Mouse (Mus musculus): Measurements from ENCODE around the gene Fam69b.

Gene Fam69b

DNA sequence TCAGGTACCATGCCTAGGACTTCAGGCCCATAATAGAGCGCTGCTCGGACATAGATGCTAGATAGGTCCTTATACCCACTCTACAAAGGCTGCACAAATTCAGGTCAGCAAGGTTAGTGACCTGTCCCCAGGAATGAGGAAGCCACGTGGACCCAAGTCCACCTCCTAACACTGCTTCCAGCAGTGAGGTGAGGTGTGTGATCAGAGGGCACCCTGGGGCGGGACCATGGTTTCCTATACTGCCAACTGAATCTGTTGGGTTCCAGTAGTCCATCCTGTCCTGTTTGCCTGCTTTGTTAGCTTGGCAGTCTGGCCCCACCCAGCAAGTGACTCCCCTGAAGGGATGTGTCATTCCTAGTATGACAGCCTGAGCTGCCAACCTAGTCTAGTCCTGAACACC lies 28.3 kb upstream of the Fam69b start:
- peak; percentile 55 to 59 for DNase-seq

- DNase-seq: no peak
Measured at GRCm38 (mm10) chr2:26600664-26601063, 27.6 kb upstream of the Fam69b start.

- no peak for DNase-seq
Measured at GRCm38 (mm10) chr2:26601595-26601994, 26.7 kb upstream of the Fam69b start.

DNA sequence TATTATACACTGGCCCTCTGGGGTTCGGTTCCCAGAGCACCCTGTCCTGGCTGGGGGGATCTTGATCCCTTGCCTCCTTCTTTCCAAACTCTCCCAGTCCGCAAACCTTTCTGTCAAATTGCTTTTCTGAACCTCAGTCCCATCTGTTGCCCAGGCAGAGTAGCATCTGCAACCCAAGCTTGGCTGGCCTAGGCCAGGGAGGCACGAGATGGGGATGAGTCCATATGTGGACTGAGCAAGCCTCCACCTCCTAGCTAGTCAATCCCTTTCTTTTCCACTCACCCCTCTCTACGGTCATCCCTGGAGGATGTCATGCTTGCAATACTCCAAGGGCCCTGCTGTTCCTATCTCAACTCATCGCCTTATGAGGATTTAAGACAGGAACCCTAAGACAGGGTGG lies 25.6 kb upstream of the Fam69b start:
- DNase-seq: no peak

- DNase-seq: no peak
Measured at GRCm38 (mm10) chr2:26603159-26603558, 25.1 kb upstream of the Fam69b start.

DNA sequence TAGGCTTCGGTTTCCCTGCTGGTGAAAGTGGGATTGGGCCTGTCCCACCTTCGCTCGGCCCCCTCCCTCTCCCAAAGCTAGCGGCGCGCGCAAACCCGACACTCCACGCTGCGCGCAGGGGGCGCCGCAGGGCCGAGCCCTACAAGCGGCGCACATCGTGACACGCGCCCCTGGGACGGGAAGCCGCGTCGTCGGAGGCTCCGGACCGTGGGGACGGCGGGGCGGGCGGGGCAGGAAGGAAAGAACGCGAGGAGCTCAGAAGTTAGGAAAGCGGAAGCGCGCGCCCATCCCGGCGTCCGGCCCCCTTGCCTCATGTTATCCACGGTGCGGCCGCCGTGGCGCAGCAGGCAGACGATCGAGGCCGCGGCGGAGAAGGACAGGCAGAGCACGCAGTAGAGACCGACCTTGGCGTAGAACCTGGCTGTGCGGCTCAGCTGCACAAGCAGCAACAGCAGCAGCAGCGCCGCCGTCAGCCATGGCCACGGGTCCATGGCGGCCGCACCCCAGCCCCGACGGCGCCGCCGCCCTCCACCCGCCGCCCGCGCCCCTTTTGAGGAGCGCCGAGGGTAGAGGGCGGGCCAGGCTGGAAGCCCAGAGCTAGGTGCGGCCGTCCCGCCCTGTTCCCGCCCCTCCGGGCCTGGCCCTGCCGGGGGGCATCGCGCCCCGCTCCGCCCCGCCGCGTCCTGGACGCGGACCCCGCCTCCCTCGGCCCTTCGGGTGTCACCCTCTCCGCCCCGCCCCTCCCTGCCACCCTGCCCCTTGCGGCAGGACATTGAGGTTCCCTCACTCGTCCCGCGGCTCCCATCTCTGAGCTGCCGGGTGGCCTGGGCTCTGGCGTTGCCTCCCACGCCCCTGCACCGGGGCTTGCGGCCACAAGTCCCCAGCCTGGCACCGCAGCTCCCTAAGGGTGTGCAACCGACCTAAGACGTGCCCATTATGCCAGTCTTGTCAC lies 24.3 kb upstream of the Fam69b start, which contains the start of gene Agpat2:
TSS of gene Agpat2 (minus strand) at position 698 of the 952 bp plus-strand sequence.
- DNase-seq: peak; percentile 75 to 80

GRCm38 (mm10) chr2:26605331-26605730 lies 22.9 kb upstream of the Fam69b start:
- no peak for DNase-seq

GRCm38 (mm10) chr2:26606579-26606978 lies 21.7 kb upstream of the Fam69b start:
- no peak for DNase-seq

GRCm38 (mm10) chr2:26607056-26607910 lies 21.0 kb upstream of the Fam69b start:
- no peak for DNase-seq

DNA sequence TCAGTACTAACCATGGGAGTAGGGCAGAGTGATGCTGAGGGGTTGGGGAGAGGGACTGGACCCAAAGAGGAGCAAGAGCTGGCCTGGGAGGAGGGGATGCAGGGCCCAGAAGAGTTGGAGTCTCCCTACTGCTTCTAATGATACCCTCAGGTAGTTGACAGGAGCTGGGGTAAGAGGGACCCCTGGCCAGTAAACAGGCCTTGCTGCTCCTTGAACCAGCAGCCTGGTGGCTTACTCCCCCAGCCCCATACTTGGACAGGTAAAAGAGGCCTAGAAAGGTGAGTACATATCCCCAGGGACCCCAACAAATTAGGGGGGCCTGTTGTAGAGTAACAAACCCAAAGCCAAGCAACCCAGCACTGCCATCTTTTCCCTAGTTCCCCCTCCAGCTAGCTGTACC lies 19.5 kb upstream of the Fam69b start:
- DNase-seq: no peak

DNA sequence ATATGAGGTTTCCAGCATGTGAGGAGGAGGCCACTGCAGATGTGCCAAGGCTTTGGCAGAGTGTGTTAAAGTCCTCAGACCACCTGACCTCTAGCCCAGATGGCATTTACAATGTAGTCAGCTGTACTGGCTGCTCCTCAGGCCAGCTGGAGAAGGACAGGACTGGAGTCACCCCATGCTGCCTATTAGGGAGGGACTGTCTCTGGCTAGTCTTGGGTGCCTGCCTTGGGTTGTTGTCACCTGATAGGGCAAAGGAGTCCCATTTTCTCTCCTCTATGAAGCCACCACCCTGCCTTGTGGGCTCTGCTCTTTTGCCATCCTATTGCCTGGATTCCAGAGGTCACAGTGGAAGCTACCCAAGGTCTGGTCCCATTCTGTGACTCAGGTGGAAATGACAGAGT lies 19.0 kb upstream of the Fam69b start:
- no peak for DNase-seq

DNA sequence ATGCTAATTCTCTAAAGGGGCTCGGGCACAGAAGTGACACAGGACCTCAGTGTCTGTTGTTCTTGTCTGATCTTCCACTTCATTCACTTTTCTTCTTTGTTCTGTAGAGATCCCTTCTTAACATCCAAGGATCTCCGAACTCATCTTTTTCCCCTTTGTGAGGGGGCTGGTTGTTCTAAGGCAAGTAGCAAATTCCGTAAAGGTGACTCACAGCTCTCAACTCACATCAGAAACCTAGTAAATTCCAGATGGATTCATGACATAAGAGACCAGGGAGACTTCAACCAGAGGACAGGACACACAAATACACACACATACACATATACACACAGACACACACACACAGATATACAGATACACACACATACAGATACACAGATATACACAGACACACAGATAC lies 17.7 kb upstream of the Fam69b start:
- no peak for DNase-seq

- DNase-seq: no peak
Measured at GRCm38 (mm10) chr2:26611054-26611453, 17.2 kb upstream of the Fam69b start.

- no peak for DNase-seq
Measured at GRCm38 (mm10) chr2:26611896-26612295, 16.4 kb upstream of the Fam69b start.

- no peak for DNase-seq
Measured at GRCm38 (mm10) chr2:26614903-26615302, 13.4 kb upstream of the Fam69b start.

- DNase-seq: no peak
Measured at GRCm38 (mm10) chr2:26615459-26616124, 12.7 kb upstream of the Fam69b start.

- no peak for DNase-seq
Measured at GRCm38 (mm10) chr2:26617331-26617730, 10.9 kb upstream of the Fam69b start.

DNA sequence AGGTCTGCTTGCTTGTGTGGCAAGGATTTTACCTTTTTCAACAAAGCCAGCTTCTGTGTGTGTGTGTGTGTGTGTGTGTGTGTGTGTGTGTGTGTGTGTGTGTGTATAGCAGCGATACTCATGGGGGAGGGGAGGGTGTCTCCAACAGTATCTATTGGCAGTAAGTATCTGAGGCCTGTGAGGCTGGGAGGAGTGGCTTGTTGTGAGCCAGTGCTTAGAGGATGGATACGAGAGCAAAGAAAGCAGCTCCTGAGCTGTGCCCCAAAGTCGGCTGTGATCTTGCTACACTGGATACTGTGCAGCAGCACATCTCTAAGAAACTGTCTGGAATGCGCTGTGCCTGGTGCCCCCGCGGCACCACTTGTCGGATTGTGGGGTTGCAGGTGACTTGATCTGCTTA lies 10.3 kb upstream of the Fam69b start:
- no peak for DNase-seq

DNA sequence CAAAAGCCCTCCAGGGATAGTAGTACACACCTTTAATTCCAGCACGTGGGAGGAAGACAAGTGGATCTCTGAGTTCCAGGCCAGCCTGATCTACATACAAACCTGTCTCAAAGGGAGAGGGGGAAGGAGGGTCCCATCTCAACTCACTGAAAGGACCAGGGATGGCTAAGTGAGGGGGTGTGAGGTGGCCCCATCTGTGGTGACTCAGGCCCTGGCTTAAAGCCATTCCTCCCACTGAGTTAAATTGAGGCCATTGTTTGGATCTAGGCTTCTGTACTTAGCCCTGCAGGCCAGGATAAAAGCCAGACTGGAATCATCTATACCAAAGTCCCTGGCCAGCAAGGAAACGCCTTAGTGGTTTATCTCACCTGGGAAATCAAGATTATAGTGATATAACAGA lies 7.0 kb upstream of the Fam69b start:
- no peak for DNase-seq

DNA sequence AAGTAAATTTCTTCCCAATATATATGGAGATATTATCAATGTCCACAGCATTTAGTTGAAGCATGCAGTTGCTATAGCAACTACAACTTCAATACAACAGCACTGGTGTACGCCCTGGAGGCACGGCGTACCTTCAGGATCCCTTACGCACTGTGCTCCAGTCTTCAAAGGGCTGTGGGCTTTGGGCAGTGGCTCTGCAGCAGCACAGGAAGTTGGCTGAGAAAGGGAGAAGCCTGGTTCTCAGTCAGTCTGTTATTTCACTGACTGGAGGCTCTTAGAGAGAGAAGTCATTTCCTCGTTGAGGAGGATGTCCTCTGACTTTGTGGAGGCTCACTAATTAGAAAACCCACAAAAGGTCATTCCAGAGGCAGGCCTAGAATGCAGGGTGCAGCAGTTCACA lies 5.3 kb upstream of the Fam69b start:
- no peak for DNase-seq

DNA sequence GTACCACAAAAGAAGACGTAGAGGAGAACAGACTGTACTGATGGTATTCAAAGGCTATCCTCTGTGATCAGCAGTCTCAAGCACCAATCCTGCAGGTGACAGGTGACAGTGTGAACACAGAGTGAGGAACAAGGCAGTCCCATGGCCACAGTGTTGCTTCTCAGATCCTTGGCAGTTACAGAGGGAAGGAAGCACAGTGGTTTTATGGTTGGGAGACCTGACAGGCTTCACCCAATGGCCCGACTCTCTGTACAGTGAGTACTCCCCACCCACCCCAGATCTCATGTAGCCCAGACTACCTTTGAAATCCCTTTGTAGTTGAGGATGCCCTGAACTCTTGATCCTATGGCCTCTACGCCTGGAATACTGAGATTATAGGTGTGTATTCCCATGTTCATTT lies 2.8 kb upstream of the Fam69b start:
- no peak for DNase-seq

GRCm38 (mm10) chr2:26626081-26626480 lies 2.2 kb upstream of the Fam69b start:
- no peak for DNase-seq

GRCm38 (mm10) chr2:26628792-26629437 lies 658 bp downstream of the Fam69b start:
- no peak for DNase-seq

Data from kidney, adult 8-10 months (tissue).